Mouse (Mus musculus): ENCODE results near the gene 1700021F05Rik.

DNA sequence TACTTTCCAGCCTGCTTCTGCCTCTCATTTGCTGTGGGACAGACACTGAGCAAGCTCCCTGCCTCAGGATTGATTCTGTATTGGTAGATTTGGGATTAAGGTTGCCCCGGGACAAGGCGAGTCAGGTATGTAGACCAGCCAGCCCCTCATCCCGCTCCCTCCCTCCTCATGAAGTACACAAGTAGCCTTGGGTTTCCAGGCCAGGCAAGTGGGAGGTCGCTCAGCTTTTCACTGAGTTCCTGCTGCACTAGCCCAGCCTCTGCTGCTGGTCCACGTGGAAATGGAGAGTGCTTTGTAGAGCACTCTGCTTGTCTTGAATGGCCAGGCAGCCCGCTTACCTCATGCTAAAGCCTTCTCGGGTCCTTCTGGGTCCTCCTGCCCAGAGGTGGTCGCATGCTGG lies 50.8 kb downstream of the 1700021F05Rik start:
- no peak for TF ChIP-seq CTCF (IDR thresholded peaks at IDR 0.05; ENCODE audit: extremely low read depth, insufficient read depth, insufficient read length, insufficient replicate concordance)
- no peak for TF ChIP-seq POLR2A (IDR thresholded peaks at IDR 0.05; ENCODE audit: low read depth, low read length)
